Mouse (Mus musculus): Measurements from ENCODE around the gene Elf4. TPM values are rescaled to one million over a fixed set of nuclear protein-coding genes. Genes with fewer than 3 reads are reported as not detected.
A peak's percentile ranks its signal among the peaks of the same experiment; 100 is the strongest.
"Not testable (repeated sequence)": the region's sequence is repeated elsewhere in the genome, so short reads cannot be mapped to it uniquely, and the experiment has no call there.

Gene Elf4
- polyA plus RNA-seq, 1 experiment, result 3.5 TPM

DNA sequence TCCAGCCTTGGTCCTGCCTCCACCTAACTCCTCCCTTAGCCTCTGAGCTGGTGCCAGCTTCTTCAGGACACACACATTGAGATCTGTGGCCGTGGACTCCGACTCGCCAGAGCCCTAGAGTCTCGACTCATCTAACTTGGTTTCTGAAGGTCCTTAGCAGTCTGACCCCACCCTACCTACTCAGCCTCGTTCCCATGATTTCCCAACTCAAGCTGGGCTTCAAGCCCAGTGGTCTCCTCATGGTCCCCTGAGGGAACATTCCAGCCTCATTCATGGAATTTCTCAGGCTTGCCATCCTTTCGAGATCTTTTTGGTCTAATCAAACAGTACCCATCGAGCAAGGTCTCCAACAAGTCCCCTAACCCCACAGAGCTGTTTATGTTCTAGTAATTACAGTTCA, 21.0 kb downstream of the Elf4 start:
- H3K4me3 ChIP-seq (replicated peaks), result no peak overlapping the region
- H3K4me1 ChIP-seq, result peaks cover 39% of the 10 kb centered on the region
- peaks cover 2% of the 10 kb centered on the region for H3K27me3 ChIP-seq (replicated peaks)
- no peak for TF ChIP-seq GATA1 (IDR thresholded peaks at IDR 0.05; ENCODE audit: borderline replicate concordance, low read length)
- TF ChIP-seq FLI1 (IDR thresholded peaks at IDR 0.05; ENCODE audit: low read length), result no peak
- H3K9me3 ChIP-seq, result no peaks in the 10 kb centered on the region
- H3K36me3 ChIP-seq (replicated peaks; ENCODE audit: low read length), result no peaks in the 10 kb centered on the region

DNA sequence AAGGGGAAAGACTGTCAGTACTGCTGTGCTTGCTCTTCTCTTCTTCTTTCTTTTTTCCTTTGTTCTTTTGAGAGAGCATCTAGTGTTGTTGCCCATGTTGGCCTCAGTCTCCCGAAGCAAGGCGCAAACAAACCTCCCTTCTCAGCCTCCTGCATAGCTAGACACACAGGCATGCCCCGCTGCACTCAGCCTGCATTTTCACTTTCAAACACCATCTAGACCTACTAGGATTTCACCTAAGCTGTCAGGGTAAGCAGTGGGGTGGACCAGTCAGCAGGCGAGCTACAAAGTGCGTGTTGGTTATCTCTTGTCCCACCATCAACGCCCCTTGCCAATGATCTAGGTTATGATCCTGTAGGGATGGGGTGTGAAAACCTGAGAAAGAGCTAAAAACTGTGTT, 21.4 kb downstream of the Elf4 start:
- TF ChIP-seq GATA1 (IDR thresholded peaks at IDR 0.05; ENCODE audit: borderline replicate concordance, low read length) (no peak), FLI1 (IDR thresholded peaks at IDR 0.05; ENCODE audit: low read length) (no peak)
- Histone ChIP-seq H3K4me3 (replicated peaks) (no peak overlapping the region), H3K4me1 (peaks cover 43% of the 10 kb centered on the region)

DNA sequence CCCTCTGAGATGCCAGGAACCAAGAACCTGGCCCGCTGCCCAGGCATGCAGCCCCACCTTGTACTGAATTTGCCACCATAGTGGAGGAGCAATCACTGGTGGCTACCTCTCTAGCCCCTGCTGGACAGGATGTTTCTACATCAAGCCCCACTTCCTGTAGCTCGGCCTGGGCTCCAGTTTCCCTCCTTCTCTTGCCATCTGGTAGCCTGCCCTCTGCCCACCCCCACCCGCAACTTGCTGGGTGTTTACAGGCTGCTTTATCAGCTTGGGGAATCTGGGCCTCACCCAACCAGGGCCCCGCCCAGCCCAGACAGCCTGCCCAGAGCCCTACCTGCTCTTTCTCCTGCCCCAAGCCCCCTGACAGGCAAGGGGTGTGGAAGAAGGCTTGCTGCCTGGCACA, 23.9 kb downstream of the Elf4 start:
- peaks cover 9% of the 10 kb centered on the region for H3K27me3 ChIP-seq (replicated peaks)
- TF ChIP-seq GATA1 (IDR thresholded peaks at IDR 0.05; ENCODE audit: borderline replicate concordance, low read length) (no peak), FLI1 (IDR thresholded peaks at IDR 0.05; ENCODE audit: low read length) (no peak)
- no peaks in the 10 kb centered on the region for H3K9me3 ChIP-seq
- H3K36me3 ChIP-seq (replicated peaks; ENCODE audit: low read length), result no peaks in the 10 kb centered on the region
- H3K4me3 ChIP-seq (replicated peaks), result no peak overlapping the region
- H3K4me1 ChIP-seq, result peaks cover 51% of the 10 kb centered on the region

More for the DNA sequence above, 21.4 kb downstream of the Elf4 start:
- Histone ChIP-seq H3K27me3 (replicated peaks) (peaks cover 2% of the 10 kb centered on the region), H3K9me3 (no peaks in the 10 kb centered on the region), H3K36me3 (replicated peaks; ENCODE audit: low read length) (no peaks in the 10 kb centered on the region)

DNA sequence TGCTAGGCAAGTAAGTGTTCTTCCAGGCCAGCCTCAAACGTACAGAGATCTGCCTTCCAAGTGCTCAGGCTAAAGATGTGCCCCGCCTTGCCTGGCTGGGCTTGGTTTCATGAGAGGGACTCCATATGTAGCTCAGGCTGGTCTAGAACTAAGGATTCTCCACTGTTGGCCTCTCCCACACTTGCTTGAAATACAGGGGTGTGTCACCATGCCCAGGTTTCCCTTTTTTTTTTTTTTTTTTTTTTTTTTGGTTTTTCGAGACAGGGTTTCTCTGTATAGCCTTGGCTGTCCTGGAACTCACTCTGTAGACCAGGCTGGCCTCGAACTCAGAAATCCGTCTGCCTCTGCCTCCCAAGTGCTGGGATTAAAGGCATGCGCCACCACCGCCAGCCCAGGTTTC, 26.9 kb downstream of the Elf4 start:
- peaks cover 16% of the 10 kb centered on the region for H3K27me3 ChIP-seq (replicated peaks)
- peaks cover 74% of the 10 kb centered on the region for H3K4me1 ChIP-seq

DNA sequence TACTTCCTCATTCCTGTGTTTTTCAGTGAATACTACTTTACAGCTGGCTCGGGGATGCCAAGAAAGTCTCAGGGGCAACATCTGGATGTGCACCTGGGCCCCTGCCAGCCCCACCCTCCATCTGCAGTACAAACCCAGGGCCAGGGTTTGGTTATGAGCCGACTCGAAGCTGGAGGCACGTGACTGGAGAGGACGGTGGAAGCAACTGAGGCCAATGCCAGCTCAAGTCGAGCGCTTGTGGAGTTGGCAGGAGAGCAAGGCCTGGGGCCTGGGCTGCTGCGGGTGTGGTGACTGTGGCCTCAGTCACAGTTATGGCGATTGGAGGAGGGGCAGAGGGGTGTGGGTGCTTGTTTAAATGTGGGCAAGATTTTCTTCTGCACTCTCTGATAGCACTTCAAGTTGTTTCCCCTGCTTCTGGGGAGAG, 27.4 kb downstream of the Elf4 start:
- H3K36me3 ChIP-seq (replicated peaks; ENCODE audit: low read length), result no peaks in the 10 kb centered on the region
- H3K4me1 ChIP-seq, result peaks cover 79% of the 10 kb centered on the region
- H3K9me3 ChIP-seq, result no peaks in the 10 kb centered on the region
- H3K4me3 ChIP-seq (replicated peaks), result peak overlapping the region; percentile 42
- TF ChIP-seq GATA1 (IDR thresholded peaks at IDR 0.05; ENCODE audit: borderline replicate concordance, low read length), result no peak
- TF ChIP-seq FLI1 (IDR thresholded peaks at IDR 0.05; ENCODE audit: low read length), result no peak
- H3K27me3 ChIP-seq (replicated peaks), result peaks cover 16% of the 10 kb centered on the region

More for the DNA sequence above, 26.9 kb downstream of the Elf4 start:
- H3K9me3 ChIP-seq; H3K4me3 ChIP-seq (replicated peaks); H3K36me3 ChIP-seq (replicated peaks; ENCODE audit: low read length): not testable (repeated sequence)

DNA sequence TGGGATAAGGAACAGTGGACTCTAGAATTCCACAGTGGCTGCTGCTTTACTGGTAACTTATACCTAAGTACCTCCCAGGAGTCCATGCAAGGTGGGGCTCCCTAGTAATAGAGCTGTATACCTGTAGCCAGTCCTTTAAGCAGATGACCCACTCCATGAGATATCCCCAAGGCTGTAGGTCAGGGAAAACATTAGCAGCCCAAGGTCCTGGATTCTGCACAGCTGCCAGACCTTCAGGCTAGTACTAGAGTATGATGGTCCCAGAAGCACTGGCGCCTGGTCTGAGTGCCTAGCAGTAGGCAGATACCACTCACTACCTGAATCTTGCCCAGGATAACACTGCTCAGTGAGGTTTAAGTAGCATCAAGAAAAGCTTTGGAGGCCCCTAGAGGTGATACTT, 28.7 kb downstream of the Elf4 start:
- Histone ChIP-seq H3K4me3 (replicated peaks) (no peak overlapping the region), H3K4me1 (peaks cover 80% of the 10 kb centered on the region), H3K36me3 (replicated peaks; ENCODE audit: low read length) (no peaks in the 10 kb centered on the region), H3K9me3 (no peaks in the 10 kb centered on the region), H3K27me3 (replicated peaks) (peaks cover 16% of the 10 kb centered on the region)
- TF ChIP-seq FLI1 (IDR thresholded peaks at IDR 0.05; ENCODE audit: low read length) (no peak), GATA1 (IDR thresholded peaks at IDR 0.05; ENCODE audit: borderline replicate concordance, low read length) (no peak)

DNA sequence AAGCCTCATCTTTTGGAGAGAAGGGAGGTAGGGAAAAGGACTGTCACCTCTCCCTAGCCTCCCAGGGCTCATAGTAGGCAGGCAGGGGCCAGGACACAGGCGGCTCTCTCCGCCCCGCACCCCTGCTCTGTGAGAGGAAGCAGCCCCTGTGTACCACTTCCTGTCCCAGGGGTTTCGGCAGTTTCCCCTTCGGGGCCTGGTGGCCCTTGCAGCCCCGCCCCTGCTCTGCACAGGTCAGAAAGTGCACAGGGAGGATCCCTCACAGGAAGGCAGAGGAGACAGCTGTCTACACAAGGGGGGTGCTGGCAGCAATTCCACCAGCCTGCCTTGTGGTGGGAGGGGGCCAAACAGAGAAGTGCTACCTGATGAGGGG, 29.4 kb downstream of the Elf4 start:
- Histone ChIP-seq H3K4me1 (peaks cover 78% of the 10 kb centered on the region), H3K9me3 (no peaks in the 10 kb centered on the region), H3K36me3 (replicated peaks; ENCODE audit: low read length) (no peaks in the 10 kb centered on the region), H3K4me3 (replicated peaks) (peak overlapping the region; percentile 83), H3K27me3 (replicated peaks) (peaks cover 14% of the 10 kb centered on the region)
- no peak for TF ChIP-seq FLI1 (IDR thresholded peaks at IDR 0.05; ENCODE audit: low read length)
- TF ChIP-seq GATA1 (IDR thresholded peaks at IDR 0.05; ENCODE audit: borderline replicate concordance, low read length), result no peak

DNA sequence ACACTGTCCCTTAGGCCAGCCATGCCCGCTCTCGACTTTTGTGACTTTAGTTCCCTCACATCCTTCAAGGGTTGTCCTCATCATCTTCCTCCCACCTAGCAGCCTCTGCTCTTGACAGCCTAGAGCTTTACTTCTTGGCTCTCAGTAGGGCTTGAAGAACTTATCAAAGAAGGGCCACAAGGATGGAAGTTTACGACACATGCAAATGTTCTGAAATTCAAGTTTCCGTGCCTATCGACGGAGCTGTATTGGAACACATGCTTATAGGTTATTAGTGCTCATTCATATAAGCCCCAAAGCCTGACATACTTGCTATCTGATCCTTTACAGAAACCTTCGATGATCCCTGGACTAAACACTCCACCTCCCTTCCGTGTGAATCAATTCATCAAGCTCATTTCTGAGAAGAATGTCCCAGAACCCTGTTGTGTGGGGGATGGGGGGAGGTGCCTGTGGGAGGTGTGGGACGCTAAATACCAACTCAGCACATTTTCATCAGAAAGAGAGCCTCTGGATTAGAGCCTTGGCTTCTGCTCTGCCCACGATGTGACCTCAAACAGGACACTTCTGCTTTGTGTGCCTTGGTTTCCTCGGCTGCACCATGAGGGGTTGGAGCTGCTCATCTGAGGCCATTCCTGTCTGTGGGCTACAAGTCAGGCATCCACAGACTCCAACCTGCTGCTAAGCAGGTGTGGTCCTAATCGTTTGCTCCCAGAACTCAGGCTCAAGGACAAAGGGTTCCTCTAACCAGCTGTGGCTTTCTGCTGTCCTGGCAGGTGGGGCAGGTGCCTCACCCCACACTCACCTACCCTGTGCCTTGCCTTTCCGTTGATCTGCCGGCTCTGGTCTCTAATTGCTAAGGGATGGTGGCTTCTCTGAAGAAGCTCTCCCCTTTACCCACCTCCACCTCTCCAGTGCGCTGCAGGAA, 30.1 kb downstream of the Elf4 start:
- Histone ChIP-seq H3K4me1 (peaks cover 85% of the 10 kb centered on the region), H3K9me3 (no peaks in the 10 kb centered on the region), H3K4me3 (replicated peaks) (peak overlapping the region; percentile 83), H3K27me3 (replicated peaks) (peaks cover 14% of the 10 kb centered on the region), H3K36me3 (replicated peaks; ENCODE audit: low read length) (no peaks in the 10 kb centered on the region)
- TF ChIP-seq GATA1 (IDR thresholded peaks at IDR 0.05; ENCODE audit: borderline replicate concordance, low read length) (no peak), FLI1 (IDR thresholded peaks at IDR 0.05; ENCODE audit: low read length) (no peak)

DNA sequence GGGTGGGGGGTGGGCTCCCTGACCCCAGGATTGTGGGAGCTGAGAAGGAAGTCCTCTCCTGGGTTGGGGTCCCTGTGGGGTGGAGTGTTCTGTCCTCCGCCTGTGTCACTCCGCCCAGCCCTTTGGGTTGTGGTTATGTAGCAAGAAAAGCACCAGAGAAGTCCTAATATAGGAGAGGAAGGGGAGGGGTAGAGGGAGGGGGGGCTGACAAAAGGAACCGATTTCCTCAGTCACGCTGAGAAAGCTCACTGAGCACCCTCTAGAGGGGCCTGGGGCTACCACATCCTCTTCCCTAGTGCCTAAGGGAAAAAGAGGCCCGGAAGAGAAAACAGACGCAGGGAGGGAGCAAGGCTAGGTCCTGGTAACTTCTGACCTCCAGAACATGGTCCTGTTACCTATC, 33.4 kb downstream of the Elf4 start:
- no peak for TF ChIP-seq FLI1 (IDR thresholded peaks at IDR 0.05; ENCODE audit: low read length)
- Histone ChIP-seq H3K4me3 (replicated peaks) (peak overlapping the region; percentile 69), H3K9me3 (no peaks in the 10 kb centered on the region), H3K27me3 (replicated peaks) (peaks cover 8% of the 10 kb centered on the region), H3K36me3 (replicated peaks; ENCODE audit: low read length) (no peaks in the 10 kb centered on the region), H3K4me1 (peaks cover 91% of the 10 kb centered on the region)

DNA sequence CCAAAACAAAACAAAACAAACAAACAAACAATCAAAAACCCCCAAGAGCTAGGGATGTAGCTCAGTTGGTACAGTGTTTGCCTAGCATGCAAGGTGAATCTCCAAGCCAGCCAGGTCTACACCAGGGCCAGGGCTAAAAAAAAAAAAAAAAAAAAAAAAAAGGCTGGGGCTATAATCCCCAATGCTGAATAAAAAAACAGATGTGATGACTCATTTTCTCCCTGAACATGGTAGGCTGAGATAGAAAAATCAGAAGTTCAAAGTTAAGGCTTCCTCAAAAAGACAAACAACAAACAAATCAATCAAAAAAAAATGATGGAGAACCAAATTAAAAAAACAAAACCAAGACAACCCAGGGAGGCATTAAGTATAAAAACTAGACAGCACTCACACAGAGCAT, 33.8 kb downstream of the Elf4 start:
- TF ChIP-seq GATA1 (IDR thresholded peaks at IDR 0.05; ENCODE audit: borderline replicate concordance, low read length) (no peak), FLI1 (IDR thresholded peaks at IDR 0.05; ENCODE audit: low read length) (no peak)
- Histone ChIP-seq H3K9me3 (no peaks in the 10 kb centered on the region), H3K27me3 (replicated peaks) (peaks cover 7% of the 10 kb centered on the region), H3K4me3 (replicated peaks) (no peak overlapping the region), H3K4me1 (peaks cover 91% of the 10 kb centered on the region), H3K36me3 (replicated peaks; ENCODE audit: low read length) (no peaks in the 10 kb centered on the region)

All from megakaryocyte, embryonic 14.5 days (primary cell).